Mouse (Mus musculus) heart, adult 2 months (tissue): ENCODE measurements around the gene Myo1c.
A peak's percentile ranks its signal among the peaks of the same experiment; 100 is the strongest.

Experiments
- CTCF ChIP-seq: fragments of 200-600 bp; IDR thresholded peaks from 2 replicates; pipeline ENCODE4 v1.8.1; 2022; ENCODE audit warnings: antibody characterized with exemption, mild to moderate bottlenecking, moderate library complexity
- EP300 ChIP-seq: fragments of 200-500 bp; IDR thresholded peaks from 2 replicates; pipeline ENCODE4 v1.6.1; 2011; ENCODE audit warnings: low read depth, low read length, control low read depth; ENCODE audit not compliant: insufficient read depth
- POLR2A ChIP-seq: fragments of 200-500 bp; IDR thresholded peaks from 2 replicates; pipeline ENCODE4 v1.6.1; 2011; ENCODE audit warnings: mild to moderate bottlenecking, low read depth, low read length, control low read depth; ENCODE audit not compliant: insufficient read depth

GRCm38 (mm10) chr11:75635315-75635714 is 15.0 kb upstream of the Myo1c start:
- TF ChIP-seq CTCF, result no peak
- TF ChIP-seq EP300, result peak; percentile 71; the same call in 1 of the 2 replicates
- no peak for TF ChIP-seq POLR2A
